Mouse (Mus musculus): Measurements from ENCODE around the gene Rab11fip2. TPM values are rescaled to one million over a fixed set of nuclear protein-coding genes. Genes with fewer than 3 reads are reported as not detected.

Gene Rab11fip2
- 2.6 and 2.9 TPM in 2 replicates for polyA plus RNA-seq (2015; fragmentation: Nextera tagmentation; extraction: Ambion mirVana)

DNA sequence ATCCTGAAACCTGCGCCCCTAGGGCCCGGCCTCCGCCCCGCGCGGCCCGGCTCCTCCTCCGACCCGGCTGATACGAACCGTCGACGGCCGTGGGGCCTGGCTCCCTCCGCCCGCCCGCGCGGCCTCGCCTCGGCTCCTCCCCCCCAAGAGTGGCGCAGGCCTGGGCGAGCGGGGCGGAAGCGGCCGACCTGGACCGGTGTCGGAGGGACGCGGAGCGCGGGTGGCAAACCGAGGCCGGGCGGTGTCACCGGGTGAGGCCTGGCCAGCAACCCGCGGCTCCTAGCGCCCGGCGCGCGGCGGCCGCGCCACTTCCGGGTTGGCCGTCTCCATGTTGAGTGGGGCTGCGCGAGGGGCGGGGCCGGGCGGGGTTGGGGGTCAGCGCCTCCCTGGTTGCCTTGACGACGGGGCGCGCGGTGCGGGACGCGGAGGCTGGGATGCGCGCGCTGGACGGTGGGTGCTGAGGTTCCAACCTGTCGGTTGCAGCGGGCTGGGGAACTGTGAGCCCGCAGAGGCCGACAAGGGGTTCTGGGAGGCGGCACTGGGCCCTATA lies at the start of gene Rab11fip2:
Gene Rab11fip2, minus strand, starts transcription at position 333 of the 550 bp plus-strand sequence.

